Mouse (Mus musculus) MEL (cell line): Measurements from ENCODE around the gene Vasn. TPM values are rescaled to one million over a fixed set of nuclear protein-coding genes. Genes with fewer than 3 reads are reported as not detected.

Source experiments
- DNase-seq: peaks from one replicate; pipeline ENCODE4 v3.0.0; 2011; ENCODE audit warnings: low read depth, low spot score
- H3K27ac ChIP-seq: 2 replicates; pipeline ENCODE4 v1.5.1; 2012; ENCODE audit warnings: low read depth, mild to moderate bottlenecking, control low read depth, low read length, moderate library complexity; ENCODE audit not compliant: control insufficient read depth
- H3K27me3 ChIP-seq, 2 experiments: fragments of 150-350 bp in 1 of 2; sonication (generic) in 1 of 2; 2 replicates each; pipeline ENCODE4 v1.6.1; 2012; ENCODE audit warnings: low read length in 2 of 2, mild to moderate bottlenecking in 2 of 2, improper control_type of control experiment in 1 of 2, moderate library complexity in 1 of 2; ENCODE audit not compliant: insufficient read depth in 2 of 2, control insufficient read depth in 1 of 2
- H3K36me3 ChIP-seq, 2 experiments: 2 replicates each; pipeline ENCODE4 v1.6.1; 2012 to 2014; ENCODE audit warnings: low read length in 2 of 2, improper control_type of control experiment in 1 of 2, inconsistent platforms in 1 of 2, mild to moderate bottlenecking in 1 of 2; ENCODE audit not compliant: insufficient read depth in 2 of 2, control insufficient read depth in 1 of 2
- H3K4me1 ChIP-seq, 2 experiments: fragments of 150-350 bp in 1 of 2; sonication (generic) in 1 of 2; 2 replicates each; pipeline ENCODE4 v1.6.1; 2012; ENCODE audit warnings: low read length in 2 of 2, improper control_type of control experiment in 1 of 2, mild to moderate bottlenecking in 1 of 2; ENCODE audit not compliant: insufficient read depth in 2 of 2, control insufficient read depth in 1 of 2
- H3K4me3 ChIP-seq, 2 experiments: fragments of 150-350 bp in 1 of 2; sonication (generic) in 1 of 2; 2 replicates each; pipeline ENCODE4 v1.5.1; 2012; ENCODE audit warnings: low read depth in 2 of 2, low read length in 2 of 2, mild to moderate bottlenecking in 2 of 2, moderate library complexity in 2 of 2, control low read depth in 1 of 2, improper control_type of control experiment in 1 of 2; ENCODE audit not compliant: control insufficient read depth in 1 of 2, insufficient read depth in 1 of 2
- H3K79me2 ChIP-seq: 2 replicates; pipeline ENCODE4 v1.6.1; 2012; ENCODE audit warnings: mild to moderate bottlenecking, low read length, moderate library complexity; ENCODE audit not compliant: control insufficient read depth, poor library complexity, insufficient read depth
- H3K9ac ChIP-seq: 2 replicates; pipeline ENCODE4 v1.6.1; 2012; ENCODE audit warnings: low read depth, mild to moderate bottlenecking, control low read depth, low read length, moderate library complexity; ENCODE audit not compliant: control insufficient read depth, poor library complexity, severe bottlenecking
- H3K9me3 ChIP-seq: fragments of 150-350 bp; sonication (generic); replicated peaks from 2 replicates; pipeline ENCODE4 v1.6.1; 2012; ENCODE audit warnings: mild to moderate bottlenecking, low read length, improper control_type of control experiment, moderate library complexity; ENCODE audit not compliant: insufficient read depth
- BHLHE40 ChIP-seq: IDR thresholded peaks from 2 replicates; pipeline ENCODE4 v1.6.1; 2012; ENCODE audit warnings: low read depth, mild to moderate bottlenecking, inconsistent platforms, low read length, improper control_type of control experiment, borderline replicate concordance
- E2F4 ChIP-seq: IDR thresholded peaks from 2 replicates; pipeline ENCODE4 v1.6.1; 2011; ENCODE audit warnings: low read depth, low read length, improper control_type of control experiment, borderline replicate concordance
- EP300 ChIP-seq, 2 experiments: IDR thresholded peaks; 2 replicates each; pipeline ENCODE4 v1.6.1; 2011; ENCODE audit warnings: improper control_type of control experiment in 2 of 2, low read length in 2 of 2, low read depth in 1 of 2, mild to moderate bottlenecking in 1 of 2
- ETS1 ChIP-seq: IDR thresholded peaks from 2 replicates; pipeline ENCODE4 v1.6.1; 2012; ENCODE audit warnings: low read depth, mild to moderate bottlenecking, inconsistent platforms, low read length, improper control_type of control experiment, moderate library complexity
- JUND ChIP-seq: IDR thresholded peaks from 2 replicates; pipeline ENCODE4 v1.6.1; 2011; ENCODE audit warnings: low read depth, mild to moderate bottlenecking, improper control_type of control experiment, low read length
- KAT2A ChIP-seq: conservative IDR thresholded peaks from 2 replicates; pipeline ENCODE4 v1.6.1; 2012; ENCODE audit warnings: low read depth, low read length, improper control_type of control experiment, inconsistent platforms
- MAFK ChIP-seq: IDR thresholded peaks from 2 replicates; pipeline ENCODE4 v1.6.1; 2011; ENCODE audit warnings: low read depth, mild to moderate bottlenecking, low read length, improper control_type of control experiment, borderline replicate concordance
- MEF2A ChIP-seq: IDR thresholded peaks from 2 replicates; pipeline ENCODE4 v1.6.1; 2014; ENCODE audit warnings: low read depth, mild to moderate bottlenecking, inconsistent platforms, low read length, improper control_type of control experiment; ENCODE audit not compliant: poor library complexity, insufficient replicate concordance, severe bottlenecking; ENCODE audit errors: extremely low read depth
- MXI1 ChIP-seq: IDR thresholded peaks from 2 replicates; pipeline ENCODE4 v1.6.1; 2011; ENCODE audit warnings: mild to moderate bottlenecking, low read depth, low read length, improper control_type of control experiment
- MYB ChIP-seq: IDR thresholded peaks from 2 replicates; pipeline ENCODE4 v1.6.1; 2011; ENCODE audit warnings: mild to moderate bottlenecking, low read depth, low read length, improper control_type of control experiment
- MYC ChIP-seq: IDR thresholded peaks from 2 replicates; pipeline ENCODE4 v1.6.1; 2011; ENCODE audit warnings: low read depth, mild to moderate bottlenecking, low read length, improper control_type of control experiment, moderate library complexity
- NRF1 ChIP-seq: IDR thresholded peaks from 2 replicates; pipeline ENCODE4 v1.6.1; 2014; ENCODE audit warnings: low read depth, mild to moderate bottlenecking, inconsistent platforms, low read length, improper control_type of control experiment, moderate library complexity; ENCODE audit not compliant: poor library complexity, insufficient read depth, severe bottlenecking
- POLR2A ChIP-seq, 2 experiments: IDR thresholded peaks; 2 replicates each; pipeline ENCODE4 v1.6.1; 2011 to 2012; ENCODE audit warnings: low read length in 2 of 2, mild to moderate bottlenecking in 2 of 2, control low read depth in 1 of 2, improper control_type of control experiment in 1 of 2, low read depth in 1 of 2, moderate library complexity in 1 of 2; ENCODE audit not compliant: control insufficient read depth in 1 of 2, insufficient read depth in 1 of 2, poor library complexity in 1 of 2
- POLR2AphosphoS2 ChIP-seq: IDR thresholded peaks from 2 replicates; pipeline ENCODE4 v1.6.1; 2011; ENCODE audit warnings: low read length, improper control_type of control experiment
- RAD21 ChIP-seq: IDR thresholded peaks from 2 replicates; pipeline ENCODE4 v1.6.1; 2011; ENCODE audit warnings: mild to moderate bottlenecking, low read depth, low read length, improper control_type of control experiment
- TBP ChIP-seq: IDR thresholded peaks from 2 replicates; pipeline ENCODE4 v1.8.0; 2011; ENCODE audit warnings: low read depth, low read length, improper control_type of control experiment
- TCF12 ChIP-seq: IDR thresholded peaks from 2 replicates; pipeline ENCODE4 v1.6.1; 2014; ENCODE audit warnings: low read depth, mild to moderate bottlenecking, inconsistent platforms, low read length, improper control_type of control experiment, moderate library complexity
- USF1 ChIP-seq: IDR thresholded peaks from 2 replicates; pipeline ENCODE4 v1.6.1; 2014; ENCODE audit warnings: low read depth, mild to moderate bottlenecking, inconsistent platforms, low read length, improper control_type of control experiment, moderate library complexity
- ZC3H11A ChIP-seq: IDR thresholded peaks from 2 replicates; pipeline ENCODE4 v1.6.1; 2012; ENCODE audit warnings: low read depth, mild to moderate bottlenecking, inconsistent platforms, low read length, improper control_type of control experiment
- ZKSCAN1 ChIP-seq: IDR thresholded peaks from 2 replicates; pipeline ENCODE4 v1.6.1; 2012; ENCODE audit warnings: low read depth, mild to moderate bottlenecking, inconsistent platforms, low read length, improper control_type of control experiment, moderate library complexity
- ZMIZ1 ChIP-seq: IDR thresholded peaks from 2 replicates; pipeline ENCODE4 v1.6.1; 2012; ENCODE audit warnings: low read depth, mild to moderate bottlenecking, inconsistent platforms, low read length, improper control_type of control experiment, moderate library complexity
- polyA plus RNA-seq, 2 experiments: library from polyadenylated mRNA; stranded (reverse) in 1 of 2; unstranded in 1 of 2; fragments of >175 nt in 1 of 2; fragments of >200 nt in 1 of 2; gene quantifications; 2 replicates each; pipeline versions ENCODE4 v1.2.1 to v1.2.4; 2012; ENCODE audit warnings: low replicate concordance in 2 of 2, low read depth in 1 of 2; ENCODE audit not compliant: insufficient read length in 2 of 2, insufficient read depth in 1 of 2, missing spikeins in 1 of 2
- total RNA-seq: library from RNA; depleted of rRNA; stranded (reverse); fragments of 300-350 nt; gene quantifications from 2 replicates; pipeline ENCODE4 v1.2.3, GENCODE M21; 2012

Gene Vasn
- total and polyA plus RNA-seq, 3 experiments: 0.19 to 3.1 TPM; not detected in 1

GRCm38 (mm10) chr16:4641119-4641838, 1.5 kb downstream of the Vasn start:
- peaks cover 0 to 1% of the 10 kb centered on the region in 2 experiments; a peak in 1 of 4 replicates for H3K36me3 ChIP-seq
- no peaks in the 10 kb centered on the region for H3K9me3 ChIP-seq
- H3K27ac ChIP-seq: no peak overlapping the region
- no peaks in the 10 kb centered on the region for H3K4me1 ChIP-seq
- no peaks in the 10 kb centered on the region for H3K79me2 ChIP-seq
- DNase-seq: no peak
- no peaks in the 10 kb centered on the region for H3K27me3 ChIP-seq
- H3K9ac ChIP-seq: no peak overlapping the region
- H3K4me3 ChIP-seq: no peak overlapping the region
- TF ChIP-seq ZKSCAN1 (no peak), ZC3H11A (no peak), MYC (no peak), USF1 (no peak), ETS1 (no peak), MYB (no peak), TBP (no peak), POLR2A (IDR thresholded peaks at IDR 0.05; ENCODE audit: control insufficient read depth in 1 of 2, insufficient read depth in 1 of 2, low read depth in 1 of 2, low read length in 2 of 2, poor library complexity in 1 of 2) (no peak), NRF1 (no peak), MAFK (no peak), E2F4 (no peak), BHLHE40 (no peak), EP300 (IDR thresholded peaks at IDR 0.05; ENCODE audit: low read depth in 1 of 2, low read length in 2 of 2) (no peak), MEF2A (no peak), ZMIZ1 (no peak), JUND (no peak), POLR2AphosphoS2 (no peak), MXI1 (no peak)

- no peaks in the 10 kb centered on the region for H3K27me3 ChIP-seq
- H3K27ac ChIP-seq: no peak overlapping the region
- H3K9ac ChIP-seq: no peak overlapping the region
- no peaks in the 10 kb centered on the region for H3K4me1 ChIP-seq
- H3K4me3 ChIP-seq: no peak overlapping the region
- no peak for DNase-seq
- H3K9me3 ChIP-seq: no peaks in the 10 kb centered on the region
- no peaks in the 10 kb centered on the region for H3K79me2 ChIP-seq
- peaks cover 0 to 1% of the 10 kb centered on the region in 2 experiments; a peak in 1 of 4 replicates for H3K36me3 ChIP-seq
- TF ChIP-seq ZMIZ1 (no peak), BHLHE40 (no peak), ZKSCAN1 (no peak), TCF12 (no peak), TBP (no peak), KAT2A (no peak), RAD21 (no peak)
These were observed 2.4 kb downstream of the Vasn start for GRCm38 (mm10) chr16:4642190-4642589.
